In genomic region chr5:17620619-17621018, GRCm38 (mm10) we compare ENCODE assay signal across 26 mouse cellular contexts. TPM values are rescaled to one million over a fixed set of nuclear protein-coding genes. Genes with fewer than 3 reads are reported as not detected.
"Had no signal": no experiment of that assay in that cellular context is flagged by ENCODE, and none has a peak within 500 bp of the region (broad histone marks: within the 10 kb centered on the region; RNA-seq: fewer than 3 reads in every experiment).

No protein-coding gene starts in this region.

- H3K4me1 ChIP-seq: heart, embryonic 10.5 days; heart, embryonic 12.5 days; hindbrain, embryonic 10.5 days; hindbrain, embryonic 12.5 days; intestine, embryonic 15.5 days; limb, embryonic 15.5 days; liver, embryonic 12.5 days had no signal

- H3K36me3 ChIP-seq: heart, embryonic 10.5 days; heart, embryonic 12.5 days; hindbrain, embryonic 10.5 days; hindbrain, embryonic 12.5 days; intestine, embryonic 15.5 days; limb, embryonic 15.5 days; liver, embryonic 12.5 days had no signal

- ATAC-seq: hindbrain, embryonic 16.5 days; inflammation-experienced regulatory T-cells, adult 6 months; intestine, embryonic 15.5 days; intestine, postnatal 0 days; liver, embryonic 12.5 days had no signal

- H3K27ac ChIP-seq: heart, embryonic 10.5 days; hindbrain, embryonic 10.5 days; hindbrain, embryonic 12.5 days; hindbrain, embryonic 14.5 days; intestine, embryonic 15.5 days; layer of hippocampus, adult 2 months; left cerebral cortex, adult 2 months; limb, embryonic 15.5 days; liver, embryonic 12.5 days; liver, embryonic 14.5 days had no signal

- H3K4me3 ChIP-seq: heart, embryonic 10.5 days; heart, embryonic 12.5 days; hindbrain, embryonic 10.5 days; hindbrain, embryonic 12.5 days; intestine, embryonic 15.5 days; layer of hippocampus, adult 2 months; left cerebral cortex, adult 2 months; limb, embryonic 15.5 days; liver, embryonic 12.5 days had no signal

- H3K4me2 ChIP-seq: heart, embryonic 12.5 days; hindbrain, embryonic 12.5 days; hindbrain, embryonic 14.5 days; intestine, embryonic 15.5 days; limb, embryonic 15.5 days; liver, embryonic 12.5 days had no signal

- H3K9ac ChIP-seq: heart, embryonic 12.5 days; hindbrain, embryonic 12.5 days; hindbrain, embryonic 14.5 days; intestine, embryonic 15.5 days; limb, embryonic 15.5 days; liver, embryonic 12.5 days; liver, embryonic 14.5 days had no signal

- H3K27me3 ChIP-seq: heart, embryonic 12.5 days; hindbrain, embryonic 12.5 days; intestine, embryonic 15.5 days; limb, embryonic 15.5 days; liver, embryonic 12.5 days had no signal

- H3K9me3 ChIP-seq: heart, embryonic 10.5 days; heart, embryonic 12.5 days; hindbrain, embryonic 10.5 days; hindbrain, embryonic 12.5 days; intestine, embryonic 15.5 days; limb, embryonic 15.5 days; liver, embryonic 12.5 days had no signal

- DNase-seq: gastrocnemius, postnatal 10 days; gastrocnemius, postnatal 25 days; heart, adult 18-20 months; heart, postnatal 10 days; heart, postnatal 4 days; kidney, adult 18-20 months; kidney, adult 8-10 months; kidney, postnatal 10 days; kidney, postnatal 25 days; kidney, postnatal 4 days; left cerebral cortex, postnatal 4 days had no signal

RNA-seq across cellular contexts. Expression of gene Sema3c, which starts 46.5 kb away (rescaled TPM):
- total RNA-seq: granulocyte monocyte progenitor cell, adult 5-6 weeks had no signal
